Mouse (Mus musculus): ENCODE data around the gene Sptan1.

DNA sequence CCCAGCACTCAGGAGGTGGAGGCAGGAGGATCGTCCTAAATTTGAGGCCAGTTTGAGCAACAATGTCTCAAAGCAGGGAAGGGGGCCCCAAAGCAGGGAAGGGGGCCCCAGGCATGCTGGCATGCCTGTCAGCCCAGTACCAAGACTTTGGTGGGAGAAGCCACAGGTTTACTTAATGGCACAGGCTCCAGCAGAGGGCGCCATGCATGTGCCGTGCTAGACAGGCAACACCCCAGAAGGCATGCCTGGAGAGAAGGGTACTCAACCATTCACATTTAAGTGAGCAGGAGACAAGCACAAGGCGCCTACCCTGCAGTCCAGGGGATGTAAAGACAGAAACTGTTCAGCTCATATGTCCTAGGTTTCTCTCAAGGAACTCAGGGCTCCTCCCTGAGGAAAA, 77.1 kb downstream of the Sptan1 start:
- TF ChIP-seq CTCF (IDR thresholded peaks at IDR 0.05; ENCODE audit: low read depth) (peak; percentile 88), EP300 (IDR thresholded peaks at IDR 0.05; ENCODE audit: low read depth) (no peak)

All from heart, postnatal 0 days (tissue).